Mouse (Mus musculus): ENCODE measurements around the gene Recql5. TPM values are rescaled to one million over a fixed set of nuclear protein-coding genes. Genes with fewer than 3 reads are reported as not detected.

Recql5 gene
- 21.4 and 23.9 TPM in 2 replicates for polyA plus RNA-seq (2015; fragmentation: Nextera tagmentation; extraction: Ambion mirVana)

DNA sequence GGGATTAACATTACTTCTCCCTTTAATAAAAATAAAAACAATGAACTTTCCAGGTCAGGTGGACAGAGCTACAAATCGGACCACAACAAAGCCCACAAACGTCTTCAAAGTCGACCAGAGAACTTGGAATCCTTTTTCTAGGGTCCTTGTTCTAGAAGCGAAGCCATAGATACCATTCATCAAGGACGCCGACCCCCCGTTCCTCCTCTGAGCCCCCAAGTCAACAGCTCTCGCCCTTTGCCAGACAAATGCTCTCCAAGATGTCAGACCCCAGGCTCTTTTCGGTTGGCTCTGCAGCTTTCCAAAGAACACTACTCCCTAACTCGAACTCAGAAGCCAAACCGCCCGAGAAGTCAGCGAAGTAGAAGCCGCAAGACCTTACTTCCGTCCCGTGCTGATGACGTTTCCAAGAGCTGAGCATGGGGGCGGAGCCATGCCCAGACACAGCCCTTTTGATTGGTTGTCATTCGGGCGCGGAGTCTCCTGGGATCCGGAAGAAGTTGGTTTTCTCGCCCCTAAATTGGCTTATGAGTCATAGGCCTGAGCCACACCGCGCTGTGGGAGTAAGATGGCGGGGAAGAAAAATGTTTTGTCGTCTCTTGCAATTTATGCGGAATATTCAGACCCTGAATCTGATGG, at the start of gene Recql5, which contains the start of gene Sap30bp:
TSS of gene Recql5 (minus strand) at position 370 of the 639 bp plus-strand sequence.
TSS of gene Sap30bp (plus strand) at position 175 of the 639 bp plus-strand sequence.
- no peaks in the 10 kb centered on the region for H3K9me3 ChIP-seq (replicated peaks)
- H3K36me3 ChIP-seq, result peaks cover 38% of the 10 kb centered on the region
- peaks cover 24% of the 10 kb centered on the region for H3K4me1 ChIP-seq
- peak; percentile 99 for ATAC-seq (ENCODE audit: insufficient number of reproducible peaks, low FRiP score, low TSS enrichment, low read depth)
- under 1% methylated on average over 28 of the region's 28 CpGs for WGBS
- no peaks in the 10 kb centered on the region for H3K27me3 ChIP-seq
- peak within 1 kb of the TSS; percentile 60 for H3K9ac ChIP-seq
- H3K4me2 ChIP-seq (replicated peaks), result peak within 1 kb of the TSS; percentile 80
- peak within 1 kb of the TSS; percentile 72 for H3K4me3 ChIP-seq (replicated peaks)
- H3K27ac ChIP-seq (replicated peaks), result peak within 1 kb of the TSS; percentile 19; the same call in 1 of the 2 replicates

DNA sequence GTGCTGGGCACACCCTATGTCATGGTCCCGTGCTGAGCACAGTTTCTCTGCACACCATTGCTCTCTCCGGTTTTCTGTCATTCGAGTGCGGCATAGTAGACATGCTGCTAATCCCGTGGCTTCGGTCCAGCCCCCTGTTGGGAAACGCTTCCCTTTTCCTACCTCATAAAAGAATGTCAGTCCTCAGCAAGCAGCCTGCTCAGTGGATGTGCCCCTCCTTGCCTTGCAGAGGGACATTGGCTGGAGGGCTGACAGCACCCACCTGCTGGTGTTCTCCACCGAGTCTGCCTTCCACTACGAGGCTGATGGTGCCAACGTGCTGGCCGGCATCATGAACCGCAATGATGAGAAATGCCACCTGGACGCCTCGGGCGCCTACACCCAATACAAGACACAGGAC, 49.2 kb upstream of the Recql5 start:
- 89% methylated on average over 15 of the region's 15 CpGs for WGBS
- no peak overlapping the region for H3K27ac ChIP-seq (replicated peaks)
- H3K4me1 ChIP-seq, result no peaks in the 10 kb centered on the region
- no peak overlapping the region for H3K4me3 ChIP-seq (replicated peaks)
- H3K9me3 ChIP-seq (replicated peaks), result no peaks in the 10 kb centered on the region
- no peak for ATAC-seq (ENCODE audit: insufficient number of reproducible peaks, low FRiP score, low TSS enrichment, low read depth)
- H3K27me3 ChIP-seq, result 0 out of 2 replicates have a peak, but pooled peaks cover 5% of the 10 kb centered on the region
- H3K4me2 ChIP-seq (replicated peaks), result no peak overlapping the region
- H3K36me3 ChIP-seq, result no peaks in the 10 kb centered on the region
- no peak overlapping the region for H3K9ac ChIP-seq

DNA sequence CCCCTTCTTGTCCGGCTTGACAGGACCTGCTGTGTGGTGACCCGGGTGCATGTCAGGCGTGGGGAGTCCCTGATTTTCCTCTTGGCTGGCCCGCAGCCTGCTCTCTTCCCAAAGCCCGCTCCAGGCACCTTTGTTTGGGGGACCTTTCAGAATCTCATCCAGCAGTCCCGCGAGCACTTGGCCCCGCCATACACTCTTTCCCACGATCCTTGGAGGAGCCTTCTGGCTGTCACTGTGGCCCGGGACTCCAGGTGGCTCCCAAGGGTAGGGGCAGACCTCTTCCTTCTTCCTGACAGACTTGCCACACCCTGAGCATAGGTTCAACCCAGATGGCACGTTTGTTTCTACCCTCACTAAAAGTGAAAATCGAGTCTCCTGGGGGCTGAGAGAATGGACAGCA, 42.3 kb upstream of the Recql5 start:
- Histone ChIP-seq H3K27me3 (peaks cover 42% of the 10 kb centered on the region), H3K9ac (no peak overlapping the region; the same call in 1 of the 2 replicates)

DNA sequence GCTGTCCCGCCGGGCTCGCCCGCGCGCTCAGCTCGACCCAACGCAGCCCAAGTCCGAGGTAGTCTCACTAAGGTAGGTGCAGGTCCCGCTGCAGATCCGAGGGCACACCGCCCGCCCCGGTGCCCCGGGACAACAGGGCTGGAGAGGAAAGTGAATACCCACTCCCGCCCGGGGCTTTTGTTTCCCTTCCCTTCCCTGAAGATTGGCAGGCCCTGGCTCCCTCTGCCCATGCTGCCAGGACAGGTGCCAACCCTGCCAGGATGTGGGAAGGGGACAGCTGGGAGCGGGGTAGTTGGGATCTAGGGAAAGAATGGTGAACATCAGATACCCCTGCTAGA, 41.8 kb upstream of the Recql5 start:
- WGBS, result 2% methylated on average over 18 of the region's 18 CpGs

More for the DNA sequence above, 42.3 kb upstream of the Recql5 start:
- H3K36me3 ChIP-seq, result no peaks in the 10 kb centered on the region
- H3K4me2 ChIP-seq (replicated peaks), result peak overlapping the region; percentile 80
- no peaks in the 10 kb centered on the region for H3K9me3 ChIP-seq (replicated peaks)
- H3K4me3 ChIP-seq (replicated peaks), result peak overlapping the region; percentile 50
- ATAC-seq (ENCODE audit: insufficient number of reproducible peaks, low FRiP score, low TSS enrichment, low read depth), result no peak
- 33% methylated on average over 12 of the region's 12 CpGs for WGBS
- H3K27ac ChIP-seq (replicated peaks), result peak overlapping the region; percentile 44; the same call in 1 of the 2 replicates
- H3K4me1 ChIP-seq, result peaks cover 12% of the 10 kb centered on the region

DNA sequence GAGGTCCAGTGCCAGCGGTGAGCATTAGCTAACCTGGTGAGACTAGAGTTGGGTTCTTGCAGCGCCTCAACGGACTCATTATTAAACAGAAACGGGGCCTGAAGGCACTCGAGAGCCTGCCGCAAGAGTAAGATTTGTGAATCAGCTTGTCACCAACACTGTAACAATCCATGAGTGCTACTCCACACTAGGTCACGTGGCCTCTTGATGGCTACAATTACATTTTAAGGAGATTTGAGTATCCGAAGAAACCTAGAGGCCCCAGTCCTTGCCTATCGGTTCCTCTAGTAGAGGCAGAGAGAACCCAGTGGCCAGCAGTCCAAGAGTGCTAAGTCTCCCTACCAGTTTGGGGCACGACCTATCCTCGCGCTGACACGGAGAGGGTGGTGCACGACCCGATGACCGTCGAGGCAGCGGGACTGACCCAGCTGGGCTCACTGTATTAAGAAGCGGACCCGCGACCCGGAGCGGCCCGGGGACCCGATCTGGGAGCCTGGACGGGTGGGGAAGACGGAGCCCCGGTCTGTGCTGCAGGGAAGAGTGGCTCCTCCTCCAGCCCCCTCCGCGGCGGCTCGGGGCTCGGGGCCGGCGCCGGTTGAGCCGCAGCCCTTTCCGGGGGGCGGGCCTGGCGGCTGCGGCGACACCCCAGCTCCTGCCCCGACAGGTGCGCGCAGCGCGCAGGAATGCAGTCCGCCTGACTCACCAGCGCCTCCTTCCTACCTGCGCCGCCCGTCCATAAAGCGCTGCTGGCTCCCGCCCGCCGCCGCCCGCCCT, 41.2 kb upstream of the Recql5 start, which contains the start of gene Itgb4:
TSS of gene Itgb4 (plus strand) at position 401 of the 774 bp plus-strand sequence.
- no peaks in the 10 kb centered on the region for H3K36me3 ChIP-seq
- H3K9ac ChIP-seq, result peak within 1 kb of the TSS; percentile 42
- H3K27ac ChIP-seq (replicated peaks), result peak within 1 kb of the TSS; percentile 76
- peaks cover 19% of the 10 kb centered on the region for H3K4me1 ChIP-seq
- peak within 1 kb of the TSS; percentile 50 for H3K4me3 ChIP-seq (replicated peaks)
- H3K27me3 ChIP-seq, result peaks cover 42% of the 10 kb centered on the region
- WGBS, result 8% methylated on average over 47 of the region's 58 CpGs
- H3K9me3 ChIP-seq (replicated peaks), result no peaks in the 10 kb centered on the region
- peak; percentile 70 for ATAC-seq (ENCODE audit: insufficient number of reproducible peaks, low FRiP score, low TSS enrichment, low read depth)
- peak within 1 kb of the TSS; percentile 80 for H3K4me2 ChIP-seq (replicated peaks)

More for the DNA sequence above, 41.8 kb upstream of the Recql5 start:
- peak overlapping the region; percentile 42 for H3K9ac ChIP-seq
- peaks cover 15% of the 10 kb centered on the region for H3K4me1 ChIP-seq
- peak overlapping the region; percentile 44 for H3K27ac ChIP-seq (replicated peaks)
- H3K4me3 ChIP-seq (replicated peaks), result peak overlapping the region; percentile 50
- H3K9me3 ChIP-seq (replicated peaks), result no peaks in the 10 kb centered on the region
- H3K36me3 ChIP-seq, result no peaks in the 10 kb centered on the region
- no peak for ATAC-seq (ENCODE audit: insufficient number of reproducible peaks, low FRiP score, low TSS enrichment, low read depth)
- H3K27me3 ChIP-seq, result peaks cover 42% of the 10 kb centered on the region
- peak overlapping the region; percentile 80 for H3K4me2 ChIP-seq (replicated peaks)

DNA sequence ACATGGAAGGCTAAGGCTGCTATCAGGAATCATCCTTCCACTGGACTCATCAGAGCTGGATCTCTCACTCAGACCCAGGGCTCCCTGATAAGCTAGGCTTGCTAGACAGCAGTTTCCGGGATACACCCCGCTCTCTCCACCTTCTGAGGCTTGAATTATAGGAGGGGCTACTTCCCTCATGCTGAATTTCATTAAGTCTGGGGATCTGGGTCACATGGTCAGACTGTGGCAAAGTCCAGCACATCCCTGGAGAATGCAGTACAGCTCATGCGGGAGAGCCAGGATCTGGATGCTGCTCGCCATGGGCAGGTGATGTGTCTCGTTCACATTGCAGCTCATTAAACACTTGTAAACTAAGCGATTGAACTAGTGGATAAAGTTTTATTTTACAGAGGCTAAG, 37.7 kb upstream of the Recql5 start:
- peaks cover 19% of the 10 kb centered on the region for H3K4me1 ChIP-seq
- 70% methylated on average over 6 of the region's 6 CpGs for WGBS
- no peak overlapping the region for H3K4me2 ChIP-seq (replicated peaks)
- H3K27me3 ChIP-seq, result peaks cover 24% of the 10 kb centered on the region
- H3K36me3 ChIP-seq, result peaks cover 11% of the 10 kb centered on the region
- no peak overlapping the region for H3K9ac ChIP-seq
- no peak overlapping the region for H3K27ac ChIP-seq (replicated peaks)
- no peaks in the 10 kb centered on the region for H3K9me3 ChIP-seq (replicated peaks)
- no peak overlapping the region for H3K4me3 ChIP-seq (replicated peaks)
- ATAC-seq (ENCODE audit: insufficient number of reproducible peaks, low FRiP score, low TSS enrichment, low read depth), result no peak

DNA sequence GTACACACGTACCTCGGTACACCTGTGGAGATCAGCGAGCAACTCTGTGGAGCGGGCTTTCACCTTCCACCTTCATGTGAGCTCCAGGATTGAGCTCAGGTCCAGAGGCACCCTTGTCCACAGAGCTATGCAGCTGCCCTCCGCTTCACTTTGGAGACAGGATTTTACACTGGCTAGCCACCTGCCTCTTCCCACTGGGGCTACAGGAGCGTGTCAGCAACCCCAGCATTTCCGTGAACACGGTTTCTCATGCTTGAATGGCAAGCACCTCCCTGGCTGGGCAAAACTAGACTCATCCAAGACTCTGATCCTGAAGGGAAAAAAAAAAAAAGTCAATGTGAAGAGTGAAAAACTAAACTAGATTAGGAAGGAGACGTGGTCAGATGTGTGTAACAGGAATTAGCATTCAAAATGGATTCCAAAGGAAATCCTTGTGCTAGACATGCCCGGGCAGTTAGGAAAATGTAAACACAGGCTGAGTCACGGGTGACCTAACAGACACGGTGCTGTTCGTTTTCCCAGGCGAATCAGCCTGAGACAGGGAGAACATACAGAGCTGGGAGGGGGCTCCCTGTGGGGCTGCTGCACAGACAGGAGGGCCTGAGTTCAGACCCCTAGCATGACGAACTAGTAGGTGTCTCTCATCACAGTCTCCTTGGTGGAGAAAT, 36.9 kb upstream of the Recql5 start:
- Histone ChIP-seq H3K9ac (no peak overlapping the region), H3K27ac (replicated peaks) (peak overlapping the region; percentile 70), H3K9me3 (replicated peaks) (no peaks in the 10 kb centered on the region), H3K36me3 (peaks cover 20% of the 10 kb centered on the region), H3K4me1 (peaks cover 17% of the 10 kb centered on the region), H3K4me3 (replicated peaks) (no peak overlapping the region), H3K4me2 (replicated peaks) (no peak overlapping the region), H3K27me3 (peaks cover 17% of the 10 kb centered on the region)
- ATAC-seq (ENCODE audit: insufficient number of reproducible peaks, low FRiP score, low TSS enrichment, low read depth), result no peak
- 48% methylated on average over 15 of the region's 15 CpGs for WGBS

DNA sequence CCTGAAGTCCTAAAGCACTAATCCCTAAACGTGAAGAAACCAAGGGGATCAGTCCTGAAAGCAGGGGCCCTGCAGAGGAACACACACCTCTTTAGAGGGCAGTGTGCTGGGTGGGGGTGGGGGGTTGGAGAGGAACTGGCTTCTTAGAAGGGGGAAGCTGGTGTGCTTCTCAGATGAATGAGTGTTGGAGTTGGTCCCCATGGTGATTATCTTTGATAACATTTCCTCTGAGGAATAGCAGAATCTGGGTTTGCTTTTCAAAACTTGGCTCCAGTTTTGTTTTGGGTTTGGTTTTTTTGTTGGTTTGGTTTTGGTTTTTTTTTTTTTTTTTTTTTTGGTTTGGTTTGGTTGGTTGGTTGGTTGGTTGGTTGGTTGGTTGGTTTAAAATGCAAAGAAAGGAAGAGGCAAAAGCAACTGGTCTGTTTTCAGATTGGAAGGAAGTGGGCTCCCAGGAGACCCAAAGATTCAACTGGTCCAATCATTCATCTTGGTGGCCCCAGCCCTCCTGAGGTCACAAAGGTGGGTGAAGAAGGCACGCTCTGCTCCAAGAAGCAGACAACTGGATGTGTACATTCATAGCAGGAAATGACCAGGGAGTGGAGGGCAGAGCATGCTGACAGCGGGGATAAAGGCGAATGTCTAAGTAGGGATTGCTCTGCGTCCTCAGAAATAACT, 35.6 kb upstream of the Recql5 start:
- no peaks in the 10 kb centered on the region for H3K9me3 ChIP-seq (replicated peaks)
- H3K4me1 ChIP-seq, result peaks cover 7% of the 10 kb centered on the region; the same call in 1 of the 2 replicates
- no peak overlapping the region for H3K27ac ChIP-seq (replicated peaks)
- ATAC-seq (ENCODE audit: insufficient number of reproducible peaks, low FRiP score, low TSS enrichment, low read depth), result no peak
- peaks cover 32% of the 10 kb centered on the region for H3K36me3 ChIP-seq
- WGBS, result 69% methylated on average over 5 of the region's 5 CpGs
- H3K4me2 ChIP-seq (replicated peaks), result no peak overlapping the region
- H3K27me3 ChIP-seq, result peaks cover 5% of the 10 kb centered on the region; the same call in 1 of the 2 replicates
- no peak overlapping the region for H3K9ac ChIP-seq
- no peak overlapping the region for H3K4me3 ChIP-seq (replicated peaks)

DNA sequence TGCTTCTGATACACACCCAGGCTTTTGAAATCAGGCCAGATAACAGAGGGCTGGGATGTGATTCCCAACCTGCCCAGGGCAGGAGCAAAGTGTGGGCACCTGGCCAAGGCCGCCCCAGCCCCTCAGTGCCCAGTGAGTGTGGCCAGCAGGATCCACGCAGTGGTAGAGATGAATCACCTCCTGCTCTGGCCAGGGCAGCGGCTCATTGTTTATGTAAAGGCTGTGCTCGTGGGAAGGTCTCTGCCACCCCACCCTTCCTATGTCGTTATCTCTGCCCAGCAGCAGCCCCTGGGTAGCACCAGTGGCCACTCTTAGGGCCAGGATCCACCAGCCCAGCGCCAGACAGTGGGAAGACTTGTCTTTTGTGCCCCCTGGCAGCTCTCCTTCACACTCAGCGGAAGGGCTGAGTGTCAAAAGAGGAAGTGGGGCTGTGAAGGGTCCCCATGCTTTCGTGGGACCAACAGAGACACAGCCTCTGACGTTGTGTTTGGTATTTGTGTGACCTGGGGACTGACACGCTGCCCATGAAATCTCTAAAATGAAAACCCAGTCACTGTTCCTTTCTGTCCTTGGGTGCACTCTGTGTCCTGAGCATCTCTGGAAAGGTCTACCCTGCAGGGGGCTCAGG, 31.8 kb upstream of the Recql5 start:
- Histone ChIP-seq H3K4me3 (replicated peaks) (no peak overlapping the region), H3K27me3 (no peaks in the 10 kb centered on the region), H3K9ac (no peak overlapping the region), H3K4me2 (replicated peaks) (no peak overlapping the region), H3K36me3 (peaks cover 70% of the 10 kb centered on the region), H3K4me1 (0 out of 2 replicates have a peak, but pooled peaks cover 4% of the 10 kb centered on the region), H3K27ac (replicated peaks) (no peak overlapping the region), H3K9me3 (replicated peaks) (no peaks in the 10 kb centered on the region)
- 78% methylated on average over 10 of the region's 10 CpGs for WGBS
- no peak; the same call in 1 of the 2 replicates for ATAC-seq (ENCODE audit: insufficient number of reproducible peaks, low FRiP score, low TSS enrichment, low read depth)

DNA sequence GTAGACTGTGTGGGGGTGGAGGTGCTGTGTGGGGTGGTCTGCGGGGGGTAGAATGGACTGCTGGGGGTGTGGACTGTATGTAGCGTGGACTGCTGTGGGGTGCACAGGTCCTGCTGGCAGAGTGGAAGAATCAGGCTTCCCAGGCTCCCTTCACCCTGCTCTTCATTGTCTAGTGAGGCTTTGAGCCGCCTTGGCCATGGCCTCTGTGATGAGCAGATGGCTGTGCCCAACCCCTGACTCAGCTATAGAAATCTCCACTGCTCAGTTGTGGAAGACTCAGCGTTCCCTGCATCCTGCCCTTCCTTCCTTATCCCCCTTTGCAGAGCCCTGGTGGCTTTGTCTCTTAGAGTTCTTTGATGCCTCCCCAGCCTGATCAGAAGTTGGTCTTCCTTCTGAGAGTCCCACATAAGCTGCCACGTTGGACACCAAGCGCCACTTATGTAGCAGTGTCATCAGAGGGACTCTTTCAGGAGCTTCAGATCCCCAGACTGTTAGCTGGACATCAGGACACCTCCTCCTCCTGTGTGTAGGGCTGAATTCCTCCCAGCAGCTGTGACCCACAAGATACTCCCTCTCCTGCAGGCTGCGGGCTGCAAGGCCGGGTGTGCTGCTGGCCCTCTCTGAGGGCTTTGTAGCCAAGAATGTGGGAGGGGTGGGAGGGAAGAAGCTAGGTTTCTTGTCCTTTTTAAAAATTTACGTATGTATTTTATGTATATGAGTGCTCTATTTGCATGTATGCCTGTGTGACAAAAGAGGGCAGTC, 29.6 kb upstream of the Recql5 start:
- H3K4me2 ChIP-seq (replicated peaks), result no peak overlapping the region
- no peak for ATAC-seq (ENCODE audit: insufficient number of reproducible peaks, low FRiP score, low TSS enrichment, low read depth)
- no peak overlapping the region for H3K27ac ChIP-seq (replicated peaks)
- WGBS, result 93% methylated on average over 9 of the region's 9 CpGs
- no peak overlapping the region for H3K9ac ChIP-seq
- H3K4me1 ChIP-seq, result peaks cover 2% of the 10 kb centered on the region
- peaks cover 84% of the 10 kb centered on the region for H3K36me3 ChIP-seq
- H3K9me3 ChIP-seq (replicated peaks), result no peaks in the 10 kb centered on the region
- no peak overlapping the region for H3K4me3 ChIP-seq (replicated peaks)
- H3K27me3 ChIP-seq, result no peaks in the 10 kb centered on the region

All from embryonic facial prominence, embryonic 15.5 days (tissue).